7 mouse cellular contexts compared by ENCODE assay signal in the genomic region with DNA sequence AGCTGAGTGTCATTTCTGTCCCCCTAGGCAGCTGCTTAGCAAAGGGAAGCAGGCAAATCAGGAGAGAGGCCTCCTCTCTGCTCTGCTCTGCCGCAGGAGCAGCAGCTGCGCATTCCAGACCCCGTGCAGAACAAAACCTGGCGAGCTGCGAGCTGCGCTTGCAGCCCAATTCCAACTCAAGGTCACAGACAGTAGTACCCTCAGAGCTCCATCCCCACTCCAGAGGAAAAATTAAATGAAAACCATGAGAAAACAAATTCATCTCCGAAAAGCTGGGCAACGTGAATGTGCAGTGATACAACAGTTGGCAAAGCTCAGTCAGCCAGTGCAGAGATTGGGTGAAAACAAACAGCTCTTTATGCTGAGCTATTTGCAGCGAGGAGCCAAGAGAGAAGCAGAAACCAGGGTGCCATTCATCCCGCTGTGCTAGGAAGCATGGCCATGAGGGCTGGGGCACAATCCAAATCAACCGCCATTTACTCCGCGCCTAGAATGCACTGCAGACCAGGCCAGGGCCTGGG. TPM values are rescaled to one million over a fixed set of nuclear protein-coding genes. Genes with fewer than 3 reads are reported as not detected.
A peak's percentile ranks its signal among the peaks of the same experiment; 100 is the strongest.
DNase-seq lines count a peak whose midpoint lies in the region; ATAC-seq lines count a peak whose summit lies in the region.

No protein-coding gene starts in this region.

- DNase-seq in cerebellum, adult 11-12 months, result peak; percentile 58
- DNase-seq in left cerebral cortex, adult 8-10 months (ENCODE audit: low spot score in 2 of 2), result peak; percentile 47 to 66
- DNase-seq in kidney, adult 11 months, result no peak

- 21% methylated on average over 13 of the region's 13 CpGs for whole genome bisulfite sequencing in embryonic facial prominence, embryonic 12.5 days
- 34% methylated on average over 13 of the region's 13 CpGs for WGBS in heart, embryonic 15.5 days
- WGBS in midbrain, embryonic 16.5 days, result 16% methylated on average over 13 of the region's 13 CpGs

- ATAC-seq in embryonic facial prominence, embryonic 12.5 days (ENCODE audit: insufficient number of reproducible peaks, insufficient read depth, low FRiP score, low TSS enrichment), result no peak
- ATAC-seq in heart, embryonic 15.5 days (replicated peaks; ENCODE audit: insufficient number of reproducible peaks, insufficient read depth, low FRiP score, low read depth), result peak; percentile 88
- peak; percentile 91 for ATAC-seq in midbrain, embryonic 16.5 days
- ATAC-seq in inflammation-experienced regulatory T-cells, adult 6 months, result no peak

- peak overlapping the region; percentile 29; the same call in 1 of the 2 replicates for H3K9ac ChIP-seq in embryonic facial prominence, embryonic 12.5 days
- H3K9ac ChIP-seq in heart, embryonic 15.5 days, result no peak overlapping the region
- H3K9ac ChIP-seq in midbrain, embryonic 16.5 days (ENCODE audit: low read depth, low read length), result peak overlapping the region; percentile 52; the same call in 1 of the 2 replicates

- H3K9me3 ChIP-seq in embryonic facial prominence, embryonic 12.5 days, result no peaks in the 10 kb centered on the region
- no peaks in the 10 kb centered on the region for H3K9me3 ChIP-seq in heart, embryonic 15.5 days (replicated peaks)
- H3K9me3 ChIP-seq in midbrain, embryonic 16.5 days (replicated peaks; ENCODE audit: control insufficient read depth, low read length, poor library complexity, severe bottlenecking), result no peaks in the 10 kb centered on the region

- no peaks in the 10 kb centered on the region for H3K36me3 ChIP-seq in embryonic facial prominence, embryonic 12.5 days
- peaks cover 3% of the 10 kb centered on the region; the same call in 1 of the 2 replicates for H3K36me3 ChIP-seq in heart, embryonic 15.5 days
- H3K36me3 ChIP-seq in midbrain, embryonic 16.5 days (ENCODE audit: control insufficient read depth, insufficient read depth, low read length), result no peaks in the 10 kb centered on the region

- peaks cover 6% of the 10 kb centered on the region; the same call in 1 of the 2 replicates for H3K4me1 ChIP-seq in embryonic facial prominence, embryonic 12.5 days
- peaks cover 21% of the 10 kb centered on the region for H3K4me1 ChIP-seq in heart, embryonic 15.5 days (replicated peaks)
- H3K4me1 ChIP-seq in midbrain, embryonic 16.5 days (ENCODE audit: control insufficient read depth, insufficient read depth, low read length), result peaks cover 13% of the 10 kb centered on the region; the same call in 1 of the 2 replicates

- no peaks in the 10 kb centered on the region for H3K27me3 ChIP-seq in embryonic facial prominence, embryonic 12.5 days
- H3K27me3 ChIP-seq in heart, embryonic 15.5 days, result no peaks in the 10 kb centered on the region
- H3K27me3 ChIP-seq in midbrain, embryonic 16.5 days (ENCODE audit: control insufficient read depth, insufficient read depth, low read depth, low read length), result no peaks in the 10 kb centered on the region

- peak overlapping the region; percentile 13; the same call in 1 of the 2 replicates for H3K4me2 ChIP-seq in embryonic facial prominence, embryonic 12.5 days (replicated peaks)
- H3K4me2 ChIP-seq in heart, embryonic 15.5 days, result peak overlapping the region; percentile 43
- H3K4me2 ChIP-seq in midbrain, embryonic 16.5 days (ENCODE audit: low read length), result peak overlapping the region; percentile 26

- peak overlapping the region; percentile 79 for H3K27ac ChIP-seq in embryonic facial prominence, embryonic 12.5 days
- H3K27ac ChIP-seq in heart, embryonic 15.5 days, result peak overlapping the region; percentile 95
- peak overlapping the region; percentile 91 for H3K27ac ChIP-seq in midbrain, embryonic 16.5 days (ENCODE audit: low read length)

- no peak overlapping the region for H3K4me3 ChIP-seq in embryonic facial prominence, embryonic 12.5 days
- 0 out of 2 replicates have a peak overlapping the region, but pooled peaks have one; percentile 6 for H3K4me3 ChIP-seq in heart, embryonic 15.5 days
- no peak overlapping the region for H3K4me3 ChIP-seq in midbrain, embryonic 16.5 days (ENCODE audit: low read depth, low read length)

RNA-seq across cellular contexts. Expression of gene Coa4, which starts 18.6 kb away (rescaled TPM):
- 14.9 and 15.7 TPM in 2 replicates for polyA plus RNA-seq in embryonic facial prominence, embryonic 12.5 days (2016; fragmentation: Nextera tagmentation; extraction: Ambion mirVana)
- 20.3 and 21.1 TPM in 2 replicates for polyA plus RNA-seq in heart, embryonic 15.5 days (2015; fragmentation: Nextera tagmentation; extraction: Ambion mirVana)
- total RNA-seq in left cerebral cortex, adult 8-10 months (2022), result 10 to 100 TPM in 1 of 4 experiments, 1 to 10 TPM in 3; 8.2 to 10.3 (median 9.5) TPM
- polyA plus RNA-seq in midbrain, embryonic 16.5 days (2015; fragmentation: Nextera tagmentation; extraction: Ambion mirVana), result 15.7 and 17.2 TPM in 2 replicates
- polyA plus RNA-seq in inflammation-experienced regulatory T-cells, adult 6 months (2017; shearing (Covaris generic)), result 10 to 100 TPM; 20.9 to 26.5 (median 23.5) TPM

RNA-seq across cellular contexts. Expression of gene Dnajb13, which starts 40.7 kb away (rescaled TPM):
- 0.14 and 0.19 TPM in 2 replicates for polyA plus RNA-seq in embryonic facial prominence, embryonic 12.5 days (2016; fragmentation: Nextera tagmentation; extraction: Ambion mirVana)
- polyA plus RNA-seq in heart, embryonic 15.5 days (2015; fragmentation: Nextera tagmentation; extraction: Ambion mirVana), result 0.18 and 0.70 TPM in 2 replicates
- 1 to 10 TPM in 1 of 4 experiments, under 1 TPM in 3; 0.48 to 1.1 (median 0.79) TPM for total RNA-seq in left cerebral cortex, adult 8-10 months (2022)
- 3.9 and 4.4 TPM in 2 replicates for polyA plus RNA-seq in midbrain, embryonic 16.5 days (2015; fragmentation: Nextera tagmentation; extraction: Ambion mirVana)
- polyA plus RNA-seq in inflammation-experienced regulatory T-cells, adult 6 months (2017; shearing (Covaris generic)), result 10 to 100 TPM; 15.7 to 23.7 (median 18.8) TPM

RNA-seq across cellular contexts. Expression of gene Rab6a, which starts 51.7 kb away (rescaled TPM):
- polyA plus RNA-seq in embryonic facial prominence, embryonic 12.5 days (2016; fragmentation: Nextera tagmentation; extraction: Ambion mirVana), result 121 and 126 TPM in 2 replicates
- 85.1 and 85.5 TPM in 2 replicates for polyA plus RNA-seq in heart, embryonic 15.5 days (2015; fragmentation: Nextera tagmentation; extraction: Ambion mirVana)
- total RNA-seq in left cerebral cortex, adult 8-10 months (2022), result 100 to 1,000 TPM; 362 to 393 (median 380) TPM
- polyA plus RNA-seq in midbrain, embryonic 16.5 days (2015; fragmentation: Nextera tagmentation; extraction: Ambion mirVana), result 286 and 294 TPM in 2 replicates
- 10 to 100 TPM; 12.0 to 13.4 (median 12.4) TPM for polyA plus RNA-seq in inflammation-experienced regulatory T-cells, adult 6 months (2017; shearing (Covaris generic))

RNA-seq across cellular contexts. Expression of gene Mrpl48, which starts 52.6 kb away (rescaled TPM):
- polyA plus RNA-seq in embryonic facial prominence, embryonic 12.5 days (2016; fragmentation: Nextera tagmentation; extraction: Ambion mirVana), result 64.3 and 67.4 TPM in 2 replicates
- polyA plus RNA-seq in heart, embryonic 15.5 days (2015; fragmentation: Nextera tagmentation; extraction: Ambion mirVana), result 72.2 and 89.3 TPM in 2 replicates
- total RNA-seq in left cerebral cortex, adult 8-10 months (2022), result 10 to 100 TPM; 70.6 to 83.2 (median 77.7) TPM
- polyA plus RNA-seq in midbrain, embryonic 16.5 days (2015; fragmentation: Nextera tagmentation; extraction: Ambion mirVana), result 89.4 and 94.0 TPM in 2 replicates
- 10 to 100 TPM; 62.3 to 77.2 (median 72.0) TPM for polyA plus RNA-seq in inflammation-experienced regulatory T-cells, adult 6 months (2017; shearing (Covaris generic))

Comparison
In these comparisons a context has a peak if more than half of its experiments do, and no peak if none do; other contexts are left out.
1. ATAC-seq: peak in heart, embryonic 15.5 days (single experiment) and midbrain, embryonic 16.5 days (single experiment); none in embryonic facial prominence, embryonic 12.5 days (single experiment) and inflammation-experienced regulatory T-cells, adult 6 months (single experiment).
2. Peak in every context shown above with its lines, with median percentiles within 50 percentile points of each other: H3K27ac ChIP-seq and H3K4me2 ChIP-seq.